Mouse (Mus musculus) neural tube, embryonic 14.5 days (tissue): ENCODE measurements around the gene Tesc. TPM values are rescaled to one million over a fixed set of nuclear protein-coding genes. Genes with fewer than 3 reads are reported as not detected.
A peak's percentile ranks its signal among the peaks of the same experiment; 100 is the strongest.

Source experiments
- ATAC-seq: fragments of 200-750 bp; cut with Nextera tagmentation; 2 replicates; pipeline ENCODE4 v1.8.0; 2017; ENCODE audit warnings: low read depth, mild to moderate bottlenecking, moderate TSS enrichment, moderate library complexity
- H3K27ac ChIP-seq: fragments of 300-500 bp; sonication (generic); 2 replicates; pipeline ENCODE4 v1.5.1; 2014; ENCODE audit warnings: low read depth, mild to moderate bottlenecking, control low read depth, low read length, moderate library complexity, mixed read lengths
- H3K27me3 ChIP-seq: fragments of 300-500 bp; sonication (generic); 2 replicates; pipeline ENCODE4 v1.6.1; 2014; ENCODE audit warnings: low read length; ENCODE audit not compliant: control insufficient read depth, insufficient read depth
- H3K36me3 ChIP-seq: fragments of 300-500 bp; sonication (generic); 2 replicates; pipeline ENCODE4 v1.6.1; 2014; ENCODE audit warnings: low read length, mixed read lengths; ENCODE audit not compliant: control insufficient read depth, insufficient read depth
- H3K4me1 ChIP-seq: fragments of 300-500 bp; sonication (generic); 2 replicates; pipeline ENCODE4 v1.6.1; 2014; ENCODE audit warnings: low read length; ENCODE audit not compliant: control insufficient read depth, insufficient read depth
- H3K4me2 ChIP-seq: fragments of 300-500 bp; sonication (generic); 2 replicates; pipeline ENCODE4 v1.6.1; 2014; ENCODE audit warnings: mild to moderate bottlenecking, low read depth, low read length, control low read depth
- H3K4me3 ChIP-seq: fragments of 300-500 bp; sonication (generic); 2 replicates; pipeline ENCODE4 v1.5.1; 2014; ENCODE audit warnings: low read depth, low read length, control low read depth, mixed read lengths
- H3K9ac ChIP-seq: fragments of 300-500 bp; sonication (generic); replicated peaks from 2 replicates; pipeline ENCODE4 v1.6.1; 2014; ENCODE audit warnings: low read depth, mild to moderate bottlenecking, control low read depth, low read length, mixed read lengths
- H3K9me3 ChIP-seq: fragments of 300-500 bp; sonication (generic); 2 replicates; pipeline ENCODE4 v1.6.1; 2016; ENCODE audit warnings: low read length; ENCODE audit not compliant: control insufficient read depth
- WGBS: fragments of 180-500 bp; shearing (Covaris S2); extraction: QIAGEN DNeasy Blood & Tissue Kit; methylation state at CpG from one replicate; pipeline ENCODE4 v1.1.7; 2014; 5-methylcytosine and 5-hydroxymethylcytosine counted together
- polyA plus RNA-seq: library from polyadenylated mRNA; unstranded; fragments of >200 nt; fragmentation: Nextera tagmentation; extraction: Ambion mirVana; gene quantifications from 2 replicates; pipeline ENCODE4 v1.2.1, GENCODE M21; 2014

Tesc gene
- polyA plus RNA-seq, 1 experiment from 2014 or later = 2.2 TPM

DNA sequence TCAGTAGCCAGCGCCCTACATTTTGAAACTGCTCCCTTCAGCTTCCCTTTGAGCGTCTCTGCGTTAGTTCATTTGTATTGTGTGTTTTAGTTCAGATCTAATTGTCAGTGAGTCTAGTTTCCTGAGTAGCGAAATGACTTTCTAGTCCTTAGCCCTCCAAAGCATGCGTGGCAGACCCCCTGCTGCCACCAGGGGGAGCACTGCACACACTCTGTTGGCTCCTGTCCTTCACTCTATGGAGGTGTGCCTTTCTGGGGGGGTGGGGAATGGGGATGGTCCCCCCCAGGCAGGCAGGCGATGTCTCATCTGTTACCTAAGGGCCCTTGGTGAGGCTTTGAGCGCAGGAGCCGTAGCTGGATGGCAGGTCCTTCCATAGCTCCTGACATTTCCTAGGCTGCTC lies 22.9 kb upstream of the Tesc start:
- Histone ChIP-seq H3K27ac (no peak overlapping the region), H3K4me3 (no peak overlapping the region), H3K36me3 (peaks cover 57% of the 10 kb centered on the region), H3K4me2 (no peak overlapping the region), H3K27me3 (no peaks in the 10 kb centered on the region), H3K9ac (no peak overlapping the region), H3K4me1 (no peaks in the 10 kb centered on the region), H3K9me3 (no peaks in the 10 kb centered on the region)
- 80% methylated on average over 8 of the region's 8 CpGs for WGBS
- ATAC-seq = no peak

DNA sequence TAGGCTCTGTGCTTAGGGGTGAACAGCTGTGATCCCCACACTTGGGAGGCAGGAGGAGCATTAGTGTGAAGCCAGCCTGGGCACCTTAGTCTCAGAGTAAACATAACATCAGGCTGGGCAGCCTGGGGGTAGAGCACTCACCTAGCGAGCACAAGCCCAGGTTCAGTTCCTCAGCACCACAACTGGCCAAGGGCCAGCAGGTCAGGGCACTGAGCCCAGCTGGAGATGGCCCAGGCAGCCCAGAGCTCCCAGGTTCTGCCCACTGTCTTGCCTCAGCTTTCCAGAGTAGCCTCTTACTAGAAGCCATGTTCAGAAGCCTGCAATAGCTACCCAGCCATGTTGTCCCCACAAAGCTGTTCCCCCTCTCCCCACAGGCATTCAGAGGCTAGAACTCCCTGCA lies 21.8 kb upstream of the Tesc start:
- no peak for ATAC-seq
- H3K4me2 ChIP-seq = no peak overlapping the region
- H3K4me1 ChIP-seq = 0 out of 2 replicates have a peak, but pooled peaks cover 3% of the 10 kb centered on the region
- no peak overlapping the region for H3K4me3 ChIP-seq
- no peak overlapping the region for H3K27ac ChIP-seq
- no peak overlapping the region for H3K9ac ChIP-seq
- 94% methylated on average over 1 of the region's 1 CpGs for WGBS
- H3K36me3 ChIP-seq = peaks cover 55% of the 10 kb centered on the region
- no peaks in the 10 kb centered on the region for H3K9me3 ChIP-seq
- H3K27me3 ChIP-seq = no peaks in the 10 kb centered on the region

DNA sequence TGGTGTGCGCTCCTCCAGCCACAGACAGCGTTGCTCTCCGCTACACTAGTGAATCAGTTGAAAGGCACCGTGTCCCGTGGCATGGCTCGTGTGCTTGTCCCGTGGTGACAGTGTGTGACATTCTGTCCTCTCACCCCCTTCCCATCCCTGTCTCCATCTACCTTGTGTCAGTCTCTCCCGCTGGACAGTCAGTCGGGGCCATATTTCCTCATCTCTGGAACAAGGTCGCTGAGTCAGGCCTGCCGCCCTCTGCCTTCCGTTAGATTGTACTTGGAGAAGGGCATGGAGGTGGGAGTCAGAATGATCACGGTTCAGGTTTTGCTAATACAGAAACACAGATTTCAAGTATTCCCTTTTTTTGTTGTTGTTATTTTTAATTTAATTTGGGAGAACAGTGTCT lies 19.2 kb upstream of the Tesc start:
- H3K36me3 ChIP-seq = peaks cover 30% of the 10 kb centered on the region
- WGBS = 94% methylated on average over 13 of the region's 13 CpGs

DNA sequence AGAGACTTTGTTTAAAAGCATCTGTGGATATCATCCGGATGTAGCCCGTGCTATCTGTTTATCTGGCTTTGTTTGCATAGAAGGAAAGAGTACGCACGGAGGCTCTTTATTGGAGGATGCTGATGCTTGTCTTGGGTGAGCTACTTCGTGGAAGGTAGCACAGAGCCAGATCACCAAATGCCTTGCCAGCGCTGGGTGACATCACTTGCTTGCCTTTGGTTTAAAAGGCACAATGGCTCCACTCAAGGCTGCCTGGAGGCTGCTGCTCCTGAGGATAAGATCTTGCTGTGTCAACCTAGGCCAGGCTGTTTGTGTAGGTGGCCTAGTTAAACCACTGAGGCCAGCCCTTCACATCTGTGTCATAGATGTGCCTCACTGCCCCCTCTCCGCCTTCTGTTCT lies 16.7 kb upstream of the Tesc start:
- no peak overlapping the region for H3K27ac ChIP-seq
- 84% methylated on average over 7 of the region's 7 CpGs for WGBS
- H3K4me1 ChIP-seq = peaks cover 6% of the 10 kb centered on the region; the same call in 1 of the 2 replicates
- no peak overlapping the region for H3K4me2 ChIP-seq
- no peak for ATAC-seq
- no peaks in the 10 kb centered on the region for H3K9me3 ChIP-seq
- no peak overlapping the region for H3K9ac ChIP-seq
- no peak overlapping the region for H3K4me3 ChIP-seq
- peaks cover 24% of the 10 kb centered on the region for H3K36me3 ChIP-seq
- no peaks in the 10 kb centered on the region for H3K27me3 ChIP-seq

More for the DNA sequence above, 19.2 kb upstream of the Tesc start:
- Histone ChIP-seq H3K4me3 (no peak overlapping the region), H3K9ac (no peak overlapping the region), H3K4me1 (0 out of 2 replicates have a peak, but pooled peaks cover 3% of the 10 kb centered on the region), H3K27me3 (no peaks in the 10 kb centered on the region), H3K4me2 (no peak overlapping the region), H3K27ac (no peak overlapping the region), H3K9me3 (no peaks in the 10 kb centered on the region)
- ATAC-seq = no peak

- H3K36me3 ChIP-seq = peaks cover 20% of the 10 kb centered on the region
- WGBS = 58% methylated on average over 7 of the region's 7 CpGs
- no peaks in the 10 kb centered on the region for H3K9me3 ChIP-seq
- ATAC-seq = 0 out of 2 replicates have a peak, but pooled peaks have one; percentile 26
- no peak overlapping the region for H3K9ac ChIP-seq
- peaks cover 6% of the 10 kb centered on the region; the same call in 1 of the 2 replicates for H3K4me1 ChIP-seq
- H3K27me3 ChIP-seq = no peaks in the 10 kb centered on the region
- H3K4me2 ChIP-seq = no peak overlapping the region
- H3K27ac ChIP-seq = no peak overlapping the region
- H3K4me3 ChIP-seq = no peak overlapping the region
These were observed 15.7 kb upstream of the Tesc start for GRCm38 (mm10) chr5:118011796-118012195.

- H3K36me3 ChIP-seq = no peaks in the 10 kb centered on the region
- peaks cover 6% of the 10 kb centered on the region; the same call in 1 of the 2 replicates for H3K4me1 ChIP-seq
- no peak overlapping the region for H3K9ac ChIP-seq
- no peaks in the 10 kb centered on the region for H3K27me3 ChIP-seq
- H3K9me3 ChIP-seq = no peaks in the 10 kb centered on the region
- H3K4me2 ChIP-seq = no peak overlapping the region
- 0 out of 2 replicates have a peak, but pooled peaks have one; percentile 47 for ATAC-seq
- no peak overlapping the region for H3K27ac ChIP-seq
- WGBS = 23% methylated on average over 12 of the region's 12 CpGs
- H3K4me3 ChIP-seq = no peak overlapping the region
These were observed 12.5 kb upstream of the Tesc start for GRCm38 (mm10) chr5:118015028-118015427.

DNA sequence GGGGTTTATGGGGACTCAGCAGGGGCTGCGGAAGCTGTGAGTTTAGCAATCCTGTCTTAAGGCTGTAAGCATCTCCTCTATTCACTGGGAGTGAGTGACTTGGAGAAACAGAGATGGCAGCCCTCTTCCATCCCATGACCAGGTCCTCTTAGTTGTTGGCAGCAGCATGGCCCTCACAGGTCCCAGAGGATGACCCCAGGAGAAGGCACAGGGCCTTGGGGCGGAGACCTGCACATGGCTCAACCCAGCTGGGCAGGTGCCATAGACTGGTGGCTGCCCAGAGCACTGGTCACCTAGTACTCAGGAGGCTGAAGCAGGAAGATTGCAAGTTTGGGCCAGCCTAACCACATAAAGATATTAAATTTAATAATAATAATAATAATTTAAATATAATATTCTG lies 11.9 kb upstream of the Tesc start:
- no peak for ATAC-seq
- Histone ChIP-seq H3K4me2 (no peak overlapping the region), H3K4me1 (peaks cover 4% of the 10 kb centered on the region; the same call in 1 of the 2 replicates), H3K36me3 (no peaks in the 10 kb centered on the region), H3K27me3 (no peaks in the 10 kb centered on the region), H3K27ac (no peak overlapping the region), H3K4me3 (no peak overlapping the region), H3K9ac (no peak overlapping the region), H3K9me3 (no peaks in the 10 kb centered on the region)
- 89% methylated on average over 2 of the region's 2 CpGs for WGBS

GRCm38 (mm10) chr5:118017527-118017926 lies 10.0 kb upstream of the Tesc start:
- Histone ChIP-seq H3K9me3 (no peaks in the 10 kb centered on the region), H3K4me2 (no peak overlapping the region), H3K27ac (no peak overlapping the region), H3K4me1 (peaks cover 4% of the 10 kb centered on the region; the same call in 1 of the 2 replicates), H3K36me3 (no peaks in the 10 kb centered on the region), H3K27me3 (no peaks in the 10 kb centered on the region), H3K9ac (no peak overlapping the region), H3K4me3 (no peak overlapping the region)
- 57% methylated on average over 5 of the region's 5 CpGs for WGBS
- ATAC-seq = no peak

DNA sequence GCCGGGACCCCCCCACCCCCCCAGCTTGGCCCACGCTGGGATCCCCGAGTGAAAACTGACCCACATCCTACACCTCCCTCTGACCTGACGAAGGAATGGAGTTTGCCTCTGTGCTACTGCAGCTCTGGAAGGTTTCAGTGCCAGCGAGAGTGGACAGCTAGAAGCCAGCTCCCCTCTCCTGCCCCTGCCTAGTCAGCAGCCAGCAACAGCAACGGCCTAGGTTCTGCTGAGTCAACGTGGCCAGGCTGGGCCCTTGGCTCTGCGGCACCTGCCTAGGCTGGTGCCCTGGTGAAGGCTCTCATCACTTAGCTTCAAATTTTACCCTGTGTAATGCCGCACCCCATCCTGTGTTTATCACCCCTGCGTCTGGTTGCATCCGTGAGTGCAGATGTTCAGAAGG lies 7.6 kb upstream of the Tesc start:
- no peaks in the 10 kb centered on the region for H3K36me3 ChIP-seq
- H3K4me1 ChIP-seq = peaks cover 4% of the 10 kb centered on the region; the same call in 1 of the 2 replicates
- H3K4me3 ChIP-seq = no peak overlapping the region
- H3K27me3 ChIP-seq = no peaks in the 10 kb centered on the region
- no peak overlapping the region for H3K27ac ChIP-seq
- H3K9ac ChIP-seq = no peak overlapping the region
- no peak for ATAC-seq
- WGBS = 62% methylated on average over 9 of the region's 11 CpGs
- H3K9me3 ChIP-seq = no peaks in the 10 kb centered on the region
- H3K4me2 ChIP-seq = no peak overlapping the region
